Mouse (Mus musculus) CD4-positive, CD25-positive, alpha-beta regulatory T cell (primary cell): ENCODE measurements around the gene Dapk1. TPM values are rescaled to one million over a fixed set of nuclear protein-coding genes. Genes with fewer than 3 reads are reported as not detected.

Experiments used
- polyA plus RNA-seq: library from polyadenylated mRNA; unstranded; fragments of 100-300 nt; shearing (Covaris generic); gene quantifications from one replicate; pipeline ENCODE4 v1.2.1, GENCODE M21; 2017

Dapk1 gene
- polyA plus RNA-seq = 7.6 TPM

GRCm38 (mm10) chr13:60601436-60602415, at the start of gene Dapk1:
TSS of gene Dapk1 (plus strand) at chr13:60601947.

GRCm38 (mm10) chr13:60786264-60786663, 184.5 kb downstream of the Dapk1 start, which contains the start of gene BC051665:
TSS of gene BC051665 (minus strand) at chr13:60786364.

DNA sequence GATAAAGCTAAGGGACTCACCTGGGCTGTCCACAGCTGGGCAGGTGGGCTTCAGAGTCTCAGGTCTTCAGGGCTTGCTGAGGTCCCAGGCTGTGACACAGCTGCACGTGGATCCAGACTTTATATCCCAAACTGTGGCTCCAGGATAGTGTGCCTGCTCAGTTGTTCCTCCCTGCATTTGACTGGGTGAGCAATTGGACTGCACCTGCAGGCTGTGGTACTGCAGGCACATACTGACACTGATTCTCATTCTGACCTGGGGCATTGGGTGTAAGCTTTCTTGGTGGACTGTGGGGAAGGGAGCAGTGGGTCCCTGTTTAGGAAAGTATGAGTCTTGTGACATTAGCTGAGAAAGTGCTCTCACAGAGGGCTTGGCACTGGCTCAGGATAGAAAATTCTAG, 201.0 kb downstream of the Dapk1 start, which contains the start of gene Ctsll3:
TSS of gene Ctsll3 (minus strand) at position 101 of the 400 bp plus-strand sequence.

Other genes with a start within 250 kb of the Dapk1 start
- gene BC051665, start 184.4 kb downstream of the Dapk1 start, polyA plus RNA-seq = not detected
- gene Ctsll3, start 200.9 kb downstream of the Dapk1 start, polyA plus RNA-seq = not detected